Mouse (Mus musculus) CH12.LX (cell line): ENCODE measurements around the gene Whrn. TPM values are rescaled to one million over a fixed set of nuclear protein-coding genes. Genes with fewer than 3 reads are reported as not detected.

Experiments
- DNase-seq: peaks from one replicate; pipeline ENCODE4 v3.0.0-alpha.2; 2013; ENCODE audit errors: extremely low read depth
- H3K27ac ChIP-seq: 2 replicates; pipeline ENCODE4 v1.5.1; 2012; ENCODE audit warnings: low read depth, mild to moderate bottlenecking, control low read depth, moderate library complexity; ENCODE audit not compliant: insufficient read depth
- H3K27me3 ChIP-seq: replicated peaks from 2 replicates; pipeline ENCODE3; 2012; ENCODE audit warnings: inconsistent platforms
- H3K36me3 ChIP-seq, 2 experiments: replicated peaks in 1 of 2; 2 replicates each; pipeline versions ENCODE3 to v1.6.1; 2012; ENCODE audit warnings: inconsistent platforms in 1 of 2, low read length in 1 of 2, mild to moderate bottlenecking in 1 of 2, mixed read lengths in 1 of 2, moderate library complexity in 1 of 2; ENCODE audit not compliant: control insufficient read depth in 1 of 2, insufficient read depth in 1 of 2
- H3K4me1 ChIP-seq, 2 experiments: 2 replicates each; pipeline ENCODE4 v1.6.1; 2012; ENCODE audit warnings: inconsistent platforms in 1 of 2, moderate library complexity in 1 of 2; ENCODE audit not compliant: insufficient read depth in 2 of 2, control insufficient read depth in 1 of 2
- H3K4me2 ChIP-seq: 2 replicates; pipeline ENCODE4 v1.6.1; 2012; ENCODE audit warnings: low read depth, mild to moderate bottlenecking, control low read depth; ENCODE audit not compliant: poor library complexity, insufficient read depth, severe bottlenecking
- H3K4me3 ChIP-seq, 3 experiments: fragments of 150-350 bp in 1 of 3; sonication (generic) in 1 of 3; replicated peaks in 1 of 3; 2 replicates each; pipeline versions ENCODE3 to v1.5.1; 2011 to 2012; ENCODE audit warnings: low read depth in 2 of 3, low read length in 2 of 3, mild to moderate bottlenecking in 2 of 3, moderate library complexity in 2 of 3, control low read depth in 1 of 3, improper control_type of control experiment in 1 of 3, inconsistent platforms in 1 of 3, mixed read lengths in 1 of 3; ENCODE audit not compliant: poor library complexity in 1 of 3
- H3K79me2 ChIP-seq: replicated peaks from 2 replicates; pipeline ENCODE4 v1.6.1; 2012; ENCODE audit warnings: mild to moderate bottlenecking, moderate library complexity; ENCODE audit not compliant: control insufficient read depth, poor library complexity, insufficient read depth, severe bottlenecking; ENCODE audit errors: extremely low read depth
- H3K9ac ChIP-seq: 2 replicates; pipeline ENCODE4 v1.6.1; 2012; ENCODE audit warnings: low read depth, mild to moderate bottlenecking, control low read depth, moderate library complexity; ENCODE audit not compliant: insufficient read depth
- H3K9me3 ChIP-seq: replicated peaks from 2 replicates; pipeline ENCODE3; 2012; ENCODE audit warnings: low read length, inconsistent platforms, mixed read lengths
- BHLHE40 ChIP-seq: IDR thresholded peaks from 2 replicates; pipeline ENCODE4 v1.6.1; 2011; ENCODE audit warnings: mild to moderate bottlenecking, low read depth, low read length, improper control_type of control experiment
- CHD1 ChIP-seq: IDR thresholded peaks from 2 replicates; pipeline ENCODE4 v1.6.1; 2012; ENCODE audit warnings: low read depth, low read length, improper control_type of control experiment, inconsistent platforms
- CHD2 ChIP-seq: IDR thresholded peaks from 2 replicates; pipeline ENCODE4 v1.6.1; 2011; ENCODE audit warnings: low read length, improper control_type of control experiment
- E2F4 ChIP-seq: IDR thresholded peaks from 2 replicates; pipeline ENCODE4 v1.6.1; 2011; ENCODE audit warnings: low read depth, low read length, improper control_type of control experiment; ENCODE audit not compliant: insufficient replicate concordance
- ELF1 ChIP-seq: IDR thresholded peaks from 2 replicates; pipeline ENCODE4 v1.6.1; 2014; ENCODE audit warnings: low read depth, mild to moderate bottlenecking, inconsistent platforms, low read length, improper control_type of control experiment
- EP300 ChIP-seq: IDR thresholded peaks from 2 replicates; pipeline ENCODE4 v1.6.1; 2011; ENCODE audit warnings: low read length, improper control_type of control experiment
- GABPA ChIP-seq: IDR thresholded peaks from 2 replicates; pipeline ENCODE4 v1.6.1; 2012; ENCODE audit warnings: low read depth, low read length, improper control_type of control experiment, inconsistent platforms; ENCODE audit not compliant: insufficient replicate concordance
- HCFC1 ChIP-seq: IDR thresholded peaks from 2 replicates; pipeline ENCODE4 v1.6.1; 2012; ENCODE audit warnings: low read depth, mild to moderate bottlenecking, inconsistent platforms, low read length, improper control_type of control experiment
- JUN ChIP-seq: IDR thresholded peaks from 2 replicates; pipeline ENCODE4 v1.6.1; 2011; ENCODE audit warnings: low read depth, mild to moderate bottlenecking, low read length, improper control_type of control experiment, moderate library complexity; ENCODE audit not compliant: insufficient read depth
- JUND ChIP-seq: conservative IDR thresholded peaks from 2 replicates; pipeline ENCODE4 v1.6.1; 2011; ENCODE audit warnings: low read depth, low read length, improper control_type of control experiment
- KAT2A ChIP-seq: IDR thresholded peaks from 2 replicates; pipeline ENCODE4 v1.6.1; 2012; ENCODE audit warnings: low read length, improper control_type of control experiment, inconsistent platforms; ENCODE audit not compliant: insufficient replicate concordance
- MEF2A ChIP-seq: IDR thresholded peaks from 2 replicates; pipeline ENCODE4 v1.6.1; 2014; ENCODE audit warnings: low read depth, mild to moderate bottlenecking, inconsistent platforms, low read length, improper control_type of control experiment, borderline replicate concordance
- MXI1 ChIP-seq: IDR thresholded peaks from 2 replicates; pipeline ENCODE4 v1.6.1; 2011; ENCODE audit warnings: mild to moderate bottlenecking, low read depth, low read length, improper control_type of control experiment
- NELFE ChIP-seq: IDR thresholded peaks from 2 replicates; pipeline ENCODE4 v1.6.1; 2011; ENCODE audit warnings: low read depth, low read length, improper control_type of control experiment
- POLR2A ChIP-seq: IDR thresholded peaks from 2 replicates; pipeline ENCODE4 v1.6.1; 2011; ENCODE audit warnings: low read depth, mild to moderate bottlenecking, improper control_type of control experiment, low read length
- RAD21 ChIP-seq: IDR thresholded peaks from 2 replicates; pipeline ENCODE4 v1.6.1; 2011; ENCODE audit warnings: low read depth, mild to moderate bottlenecking, low read length, improper control_type of control experiment, moderate library complexity
- SIN3A ChIP-seq: IDR thresholded peaks from 2 replicates; pipeline ENCODE4 v1.6.1; 2012; ENCODE audit warnings: low read length, improper control_type of control experiment, inconsistent platforms
- SMC3 ChIP-seq: IDR thresholded peaks from 2 replicates; pipeline ENCODE4 v1.6.1; 2011; ENCODE audit warnings: low read depth, low read length, improper control_type of control experiment
- TCF12 ChIP-seq: IDR thresholded peaks from 2 replicates; pipeline ENCODE4 v1.6.1; 2014; ENCODE audit warnings: low read depth, mild to moderate bottlenecking, inconsistent platforms, low read length, improper control_type of control experiment
- USF1 ChIP-seq: IDR thresholded peaks from 2 replicates; pipeline ENCODE4 v1.6.1; 2014; ENCODE audit warnings: low read depth, mild to moderate bottlenecking, inconsistent platforms, low read length, improper control_type of control experiment
- USF2 ChIP-seq: conservative IDR thresholded peaks from 2 replicates; pipeline ENCODE4 v1.6.1; 2011; ENCODE audit warnings: low read depth, low read length, improper control_type of control experiment
- ZC3H11A ChIP-seq: IDR thresholded peaks from 2 replicates; pipeline ENCODE4 v1.6.1; 2012; ENCODE audit warnings: low read depth, mild to moderate bottlenecking, inconsistent platforms, low read length, improper control_type of control experiment
- ZKSCAN1 ChIP-seq: IDR thresholded peaks from 2 replicates; pipeline ENCODE4 v1.6.1; 2012; ENCODE audit warnings: low read depth, inconsistent platforms, low read length, improper control_type of control experiment, borderline replicate concordance
- ZNF384 ChIP-seq: IDR thresholded peaks from 2 replicates; pipeline ENCODE4 v1.6.1; 2012; ENCODE audit warnings: low read depth, low read length, improper control_type of control experiment, inconsistent platforms
- dilution Hi-C: fragments of 300-500 bp; cut with MboI; formaldehyde crosslinking; loops from 2 replicates; pipeline ENCODE4 v1.14.3; 2020; ENCODE audit warnings: low sequenced_read_pairs; ENCODE audit not compliant: extremely low pct_unique_long_range_greater_than_20kb, extremely low pct_ligation_motif_present
- in situ Hi-C: fragments of 300-500 bp; cut with MboI; formaldehyde crosslinking; loops from 3 replicates; pipeline ENCODE4 v1.14.3; 2019; ENCODE audit warnings: low sequenced_read_pairs, low pct_ligation_motif_present, low pct_unique_long_range_greater_than_20kb, mixed read lengths
- polyA plus RNA-seq: library from polyadenylated mRNA; unstranded; fragments of >175 nt; gene quantifications from 2 replicates; pipeline ENCODE4 v1.2.1, GENCODE M21; 2012; ENCODE audit warnings: low read depth; ENCODE audit not compliant: insufficient read length
- total RNA-seq, 2 experiments: library from RNA; depleted of rRNA; stranded (reverse); fragments of 300-350 nt in 1 of 2; fragments of >200 nt in 1 of 2; gene quantifications; 2 replicates each; pipeline ENCODE4 v1.2.3; 2012 to 2014

The Whrn gene
- total and polyA plus RNA-seq, 3 experiments: 0.99 to 9.4 (median 4.5) TPM

DNA sequence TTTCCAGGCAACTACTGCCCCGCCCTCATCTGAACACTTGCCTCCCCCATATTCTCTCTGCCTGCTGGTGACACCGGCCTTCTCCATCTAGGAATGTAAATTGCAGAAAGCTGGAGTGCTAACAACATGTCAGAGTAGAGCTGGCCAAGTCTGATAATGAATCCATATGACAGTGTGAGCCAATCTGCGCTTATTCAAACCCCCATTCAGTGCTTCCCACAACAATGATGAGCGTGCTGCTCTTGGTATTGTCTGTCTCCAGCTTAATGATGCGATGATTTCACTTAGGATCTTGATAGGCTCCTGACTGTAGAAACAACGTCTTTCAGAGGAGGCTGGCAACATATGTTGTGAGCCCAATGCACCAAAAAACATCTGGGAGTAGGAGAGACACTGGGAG lies 33.2 kb upstream of the Whrn start:
- Histone ChIP-seq H3K4me1 (no peaks in the 10 kb centered on the region), H3K27me3 (peaks cover 2% of the 10 kb centered on the region), H3K79me2 (no peaks in the 10 kb centered on the region), H3K4me2 (no peak overlapping the region), H3K9me3 (no peaks in the 10 kb centered on the region), H3K9ac (no peak overlapping the region), H3K36me3 (no peaks in the 10 kb centered on the region), H3K27ac (no peak overlapping the region), H3K4me3 (no peak overlapping the region)
- dilution Hi-C loops: no loop called here
- in situ Hi-C loops: no loop called here
- TF ChIP-seq MEF2A: no peak
- no peak for TF ChIP-seq ELF1
- TF ChIP-seq MXI1: no peak
- TF ChIP-seq JUND: no peak
- no peak for TF ChIP-seq E2F4
- no peak for TF ChIP-seq JUN
- TF ChIP-seq ZNF384: no peak
- no peak for TF ChIP-seq POLR2A
- no peak for TF ChIP-seq EP300
- TF ChIP-seq CHD2: no peak
- TF ChIP-seq ZC3H11A: no peak
- no peak for TF ChIP-seq KAT2A
- no peak for TF ChIP-seq USF2
- TF ChIP-seq ZKSCAN1: no peak
- TF ChIP-seq SMC3: no peak
- TF ChIP-seq TCF12: no peak
- no peak for TF ChIP-seq NELFE
- no peak for DNase-seq

DNA sequence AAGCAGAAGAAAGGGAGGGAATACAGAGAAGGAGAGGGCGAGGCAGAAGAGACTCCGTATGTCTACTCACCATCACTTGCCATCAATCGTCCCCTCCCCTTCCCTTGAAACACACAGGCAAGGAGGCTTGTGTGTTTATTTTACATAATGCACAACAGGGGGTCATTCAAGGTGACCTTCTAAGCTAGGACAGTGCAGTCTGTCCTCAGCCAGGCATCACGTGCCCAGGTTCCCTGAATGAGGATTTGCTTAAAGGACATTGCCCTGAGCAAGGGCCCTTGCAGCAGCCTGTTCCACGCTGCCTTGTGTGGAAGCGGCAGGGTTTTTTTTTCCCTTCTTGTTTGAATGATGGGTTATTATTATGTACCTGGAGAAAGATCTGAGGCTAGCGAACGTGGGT lies 29.7 kb upstream of the Whrn start:
- in situ Hi-C loops: no loop called here
- no peak for DNase-seq
- H3K9ac ChIP-seq: no peak overlapping the region

More for the DNA sequence above, 29.7 kb upstream of the Whrn start:
- Histone ChIP-seq H3K27me3 (peaks cover 2% of the 10 kb centered on the region), H3K9me3 (no peaks in the 10 kb centered on the region), H3K4me2 (no peak overlapping the region), H3K79me2 (no peaks in the 10 kb centered on the region), H3K36me3 (no peaks in the 10 kb centered on the region), H3K4me1 (peaks cover 0 to 6% of the 10 kb centered on the region in 2 experiments; a peak in 1 of 4 replicates), H3K4me3 (no peak overlapping the region), H3K27ac (no peak overlapping the region)
- no peak for TF ChIP-seq CHD1
- TF ChIP-seq BHLHE40: no peak
- TF ChIP-seq E2F4: no peak
- no peak for TF ChIP-seq JUN
- TF ChIP-seq ELF1: no peak
- TF ChIP-seq RAD21: no peak
- TF ChIP-seq ZC3H11A: no peak
- TF ChIP-seq GABPA: no peak
- TF ChIP-seq ZKSCAN1: no peak
- no peak for TF ChIP-seq MXI1
- no peak for TF ChIP-seq SIN3A
- no peak for TF ChIP-seq USF1
- TF ChIP-seq HCFC1: no peak
- dilution Hi-C loops: no loop called here
